Mouse (Mus musculus): ENCODE data around the gene Grap. TPM values are rescaled to one million over a fixed set of nuclear protein-coding genes. Genes with fewer than 3 reads are reported as not detected.

The Grap gene
- polyA plus RNA-seq, 1 experiment from 2014 or later, result 8.5 TPM

DNA sequence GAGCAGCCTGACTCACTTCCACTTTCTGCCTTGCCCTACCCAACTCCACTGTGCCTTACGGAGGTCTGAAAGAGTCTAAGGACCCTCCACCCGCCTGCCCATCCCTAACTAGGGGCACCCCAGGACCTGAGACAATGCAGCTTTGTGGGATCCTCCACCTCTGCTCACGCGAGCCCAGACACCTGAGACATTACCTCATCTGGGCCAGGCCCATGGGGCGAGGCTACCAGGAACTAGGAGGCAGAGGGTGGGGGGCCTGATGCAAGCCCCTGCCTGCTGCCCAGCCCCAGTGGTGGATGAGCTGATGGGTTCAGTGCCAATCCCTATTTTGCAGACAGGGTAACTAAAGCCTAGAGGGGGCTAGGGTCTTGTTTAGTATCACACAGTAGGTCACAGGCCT, 46.4 kb downstream of the Grap start:
- H3K4me1 ChIP-seq (ENCODE audit: control insufficient read depth, insufficient read depth, low read length), result peaks cover 14% of the 10 kb centered on the region
- no peaks in the 10 kb centered on the region for H3K27me3 ChIP-seq (ENCODE audit: control insufficient read depth, insufficient read depth, low read length)
- no peak overlapping the region for H3K9ac ChIP-seq (ENCODE audit: low read length)
- H3K4me3 ChIP-seq (ENCODE audit: low read depth, low read length), result no peak overlapping the region
- ATAC-seq (ENCODE audit: insufficient read depth, low FRiP score, low TSS enrichment) (no peak), DNase-seq (ENCODE audit: low spot score) (no peak)
- H3K4me2 ChIP-seq (ENCODE audit: low read depth), result no peak overlapping the region
- no peak overlapping the region for H3K27ac ChIP-seq (ENCODE audit: low read depth, low read length)
- H3K36me3 ChIP-seq (ENCODE audit: control insufficient read depth, insufficient read depth, low read length), result no peaks in the 10 kb centered on the region
- WGBS, result 80% methylated on average over 5 of the region's 5 CpGs
- H3K9me3 ChIP-seq (ENCODE audit: control insufficient read depth, low read length), result no peaks in the 10 kb centered on the region

DNA sequence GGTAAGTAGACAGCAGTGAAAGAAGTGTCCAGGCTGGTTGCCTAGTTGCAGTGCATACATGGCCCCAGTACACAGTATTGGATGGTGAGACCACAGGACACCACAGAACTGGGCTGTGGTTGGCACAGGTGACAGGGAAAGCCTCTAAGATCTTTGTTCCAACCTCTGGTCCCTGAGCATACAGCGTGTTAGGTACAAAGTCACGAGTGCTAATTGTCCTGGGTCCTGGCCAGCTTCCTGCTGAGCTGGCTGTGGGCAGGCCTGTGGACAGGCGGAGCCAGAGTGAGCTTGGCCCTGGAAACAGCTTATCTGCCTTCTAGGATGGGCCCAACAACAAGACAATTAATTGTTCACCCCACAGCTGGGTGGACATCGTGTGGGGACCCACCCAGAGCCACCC, 46.9 kb downstream of the Grap start:
- Histone ChIP-seq H3K27ac (ENCODE audit: low read depth, low read length) (no peak overlapping the region), H3K4me2 (ENCODE audit: low read depth) (no peak overlapping the region), H3K9ac (ENCODE audit: low read length) (no peak overlapping the region), H3K36me3 (ENCODE audit: control insufficient read depth, insufficient read depth, low read length) (no peaks in the 10 kb centered on the region; the same call in 1 of the 2 replicates), H3K4me1 (ENCODE audit: control insufficient read depth, insufficient read depth, low read length) (peaks cover 14% of the 10 kb centered on the region), H3K9me3 (ENCODE audit: control insufficient read depth, low read length) (no peaks in the 10 kb centered on the region), H3K4me3 (ENCODE audit: low read depth, low read length) (no peak overlapping the region), H3K27me3 (ENCODE audit: control insufficient read depth, insufficient read depth, low read length) (no peaks in the 10 kb centered on the region)
- ATAC-seq (ENCODE audit: insufficient read depth, low FRiP score, low TSS enrichment) (no peak), DNase-seq (ENCODE audit: low spot score) (no peak)
- 63% methylated on average over 4 of the region's 4 CpGs for whole genome bisulfite sequencing

DNA sequence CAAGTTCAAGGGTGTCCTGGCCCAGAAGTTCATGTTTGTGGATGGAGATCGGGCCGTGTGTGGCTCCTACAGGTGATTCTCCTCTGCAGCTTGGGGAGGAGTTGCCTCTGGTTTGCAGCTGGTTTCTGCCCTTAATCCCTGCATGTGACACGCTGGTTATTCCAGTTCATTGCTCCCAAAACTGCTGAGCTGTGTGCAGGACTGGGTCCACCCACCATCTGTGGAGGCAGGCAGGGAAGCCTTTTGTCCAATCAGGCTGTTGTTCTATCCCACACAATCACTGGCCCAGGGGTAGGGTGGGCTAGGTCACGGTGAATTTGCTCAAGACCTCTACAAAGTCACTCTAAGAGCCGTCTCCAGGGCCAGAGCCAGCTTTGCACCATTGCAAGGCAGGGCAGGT, 48.6 kb downstream of the Grap start:
- H3K4me3 ChIP-seq (ENCODE audit: low read depth, low read length), result no peak overlapping the region
- no peak for DNase-seq (ENCODE audit: low spot score)
- H3K9ac ChIP-seq (ENCODE audit: low read length), result no peak overlapping the region
- ATAC-seq (ENCODE audit: insufficient read depth, low FRiP score, low TSS enrichment), result no peak
- H3K27me3 ChIP-seq (ENCODE audit: control insufficient read depth, insufficient read depth, low read length), result no peaks in the 10 kb centered on the region
- H3K4me2 ChIP-seq (ENCODE audit: low read depth), result no peak overlapping the region
- no peaks in the 10 kb centered on the region for H3K9me3 ChIP-seq (ENCODE audit: control insufficient read depth, low read length)
- no peaks in the 10 kb centered on the region; the same call in 1 of the 2 replicates for H3K36me3 ChIP-seq (ENCODE audit: control insufficient read depth, insufficient read depth, low read length)
- H3K4me1 ChIP-seq (ENCODE audit: control insufficient read depth, insufficient read depth, low read length), result peaks cover 14% of the 10 kb centered on the region
- no peak overlapping the region for H3K27ac ChIP-seq (ENCODE audit: low read depth, low read length)
- WGBS, result 48% methylated on average over 5 of the region's 5 CpGs

DNA sequence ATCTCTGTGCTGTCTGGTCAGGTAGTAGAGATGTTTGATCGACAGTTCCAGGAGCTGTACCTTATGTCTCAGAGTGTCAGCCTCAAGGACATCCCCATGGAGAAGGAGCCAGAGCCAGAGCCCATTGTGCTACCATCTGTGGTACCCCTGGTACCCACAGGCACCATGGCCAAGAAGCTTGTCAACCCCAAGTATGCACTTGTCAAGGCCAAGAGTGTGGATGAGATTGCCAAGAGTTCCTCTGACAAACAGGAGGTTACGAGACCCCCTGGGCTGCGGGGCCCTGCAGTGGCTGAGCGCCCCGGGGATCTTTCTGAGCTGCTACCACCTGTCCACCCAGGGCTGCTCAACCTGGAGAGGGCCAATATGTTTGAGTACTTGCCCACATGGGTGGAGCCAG, 49.4 kb downstream of the Grap start:
- Histone ChIP-seq H3K27me3 (ENCODE audit: control insufficient read depth, insufficient read depth, low read length) (no peaks in the 10 kb centered on the region), H3K36me3 (ENCODE audit: control insufficient read depth, insufficient read depth, low read length) (no peaks in the 10 kb centered on the region; the same call in 1 of the 2 replicates), H3K4me2 (ENCODE audit: low read depth) (no peak overlapping the region), H3K27ac (ENCODE audit: low read depth, low read length) (no peak overlapping the region), H3K4me3 (ENCODE audit: low read depth, low read length) (no peak overlapping the region), H3K4me1 (ENCODE audit: control insufficient read depth, insufficient read depth, low read length) (peaks cover 14% of the 10 kb centered on the region), H3K9me3 (ENCODE audit: control insufficient read depth, low read length) (no peaks in the 10 kb centered on the region), H3K9ac (ENCODE audit: low read length) (no peak overlapping the region)
- WGBS, result 96% methylated on average over 5 of the region's 5 CpGs
- ATAC-seq (ENCODE audit: insufficient read depth, low FRiP score, low TSS enrichment) (no peak), DNase-seq (ENCODE audit: low spot score) (no peak)

DNA sequence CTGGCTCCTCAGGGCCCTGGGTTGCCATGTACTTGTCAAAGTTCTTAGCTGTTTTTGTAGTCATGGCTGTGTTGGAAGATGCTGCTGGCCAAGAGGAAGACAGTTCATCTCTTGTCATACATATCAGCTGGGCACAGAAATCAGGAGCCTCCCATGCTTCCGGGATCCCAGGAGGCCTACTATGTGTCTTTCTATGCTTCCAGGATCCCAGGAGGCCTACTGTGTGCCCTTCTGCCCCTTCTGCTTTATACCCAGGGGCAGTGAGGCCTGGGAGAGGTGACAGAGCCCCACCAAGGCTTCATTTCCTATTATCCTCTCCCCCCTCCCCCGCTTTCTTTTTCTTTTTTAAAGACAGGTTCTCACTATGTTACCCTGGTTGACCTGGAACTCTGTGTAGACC, 52.5 kb downstream of the Grap start:
- DNase-seq (ENCODE audit: low spot score) (no peak), ATAC-seq (ENCODE audit: insufficient read depth, low FRiP score, low TSS enrichment) (no peak)
- Histone ChIP-seq H3K9me3 (ENCODE audit: control insufficient read depth, low read length) (no peaks in the 10 kb centered on the region), H3K4me3 (ENCODE audit: low read depth, low read length) (no peak overlapping the region), H3K4me2 (ENCODE audit: low read depth) (no peak overlapping the region), H3K36me3 (ENCODE audit: control insufficient read depth, insufficient read depth, low read length) (no peaks in the 10 kb centered on the region; the same call in 1 of the 2 replicates), H3K27ac (ENCODE audit: low read depth, low read length) (no peak overlapping the region), H3K4me1 (ENCODE audit: control insufficient read depth, insufficient read depth, low read length) (peaks cover 11% of the 10 kb centered on the region), H3K27me3 (ENCODE audit: control insufficient read depth, insufficient read depth, low read length) (no peaks in the 10 kb centered on the region), H3K9ac (ENCODE audit: low read length) (no peak overlapping the region)
- WGBS, result 90% methylated on average over 2 of the region's 2 CpGs

DNA sequence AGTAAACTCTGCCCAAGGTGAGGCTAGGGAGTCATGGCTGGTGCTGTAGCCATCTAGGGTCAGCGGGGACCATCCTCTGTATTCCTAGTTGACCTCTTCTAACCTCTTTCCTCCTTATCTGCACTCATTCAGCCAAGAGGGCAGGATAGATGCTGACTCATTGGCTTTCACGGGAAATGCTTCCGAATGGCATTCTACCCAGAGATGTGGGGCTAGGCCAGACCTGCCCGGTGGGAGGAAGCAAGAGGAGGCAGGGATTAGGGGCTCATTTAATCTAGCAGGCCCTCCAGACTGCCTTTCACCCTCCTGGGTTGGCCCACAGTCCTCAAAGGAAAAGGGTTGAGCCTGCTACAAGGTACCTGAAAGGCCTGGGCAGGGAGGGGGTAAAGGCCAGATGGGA, 53.2 kb downstream of the Grap start:
- no peaks in the 10 kb centered on the region for H3K27me3 ChIP-seq (ENCODE audit: control insufficient read depth, insufficient read depth, low read length)
- H3K4me1 ChIP-seq (ENCODE audit: control insufficient read depth, insufficient read depth, low read length), result peaks cover 6% of the 10 kb centered on the region; the same call in 1 of the 2 replicates
- no peak for DNase-seq (ENCODE audit: low spot score)
- no peak overlapping the region for H3K27ac ChIP-seq (ENCODE audit: low read depth, low read length)
- H3K36me3 ChIP-seq (ENCODE audit: control insufficient read depth, insufficient read depth, low read length), result no peaks in the 10 kb centered on the region; the same call in 1 of the 2 replicates
- 82% methylated on average over 4 of the region's 4 CpGs for WGBS
- no peak overlapping the region for H3K4me2 ChIP-seq (ENCODE audit: low read depth)
- no peak overlapping the region for H3K4me3 ChIP-seq (ENCODE audit: low read depth, low read length)
- no peak overlapping the region; the same call in 1 of the 2 replicates for H3K9ac ChIP-seq (ENCODE audit: low read length)
- ATAC-seq (ENCODE audit: insufficient read depth, low FRiP score, low TSS enrichment), result no peak
- no peaks in the 10 kb centered on the region for H3K9me3 ChIP-seq (ENCODE audit: control insufficient read depth, low read length)

DNA sequence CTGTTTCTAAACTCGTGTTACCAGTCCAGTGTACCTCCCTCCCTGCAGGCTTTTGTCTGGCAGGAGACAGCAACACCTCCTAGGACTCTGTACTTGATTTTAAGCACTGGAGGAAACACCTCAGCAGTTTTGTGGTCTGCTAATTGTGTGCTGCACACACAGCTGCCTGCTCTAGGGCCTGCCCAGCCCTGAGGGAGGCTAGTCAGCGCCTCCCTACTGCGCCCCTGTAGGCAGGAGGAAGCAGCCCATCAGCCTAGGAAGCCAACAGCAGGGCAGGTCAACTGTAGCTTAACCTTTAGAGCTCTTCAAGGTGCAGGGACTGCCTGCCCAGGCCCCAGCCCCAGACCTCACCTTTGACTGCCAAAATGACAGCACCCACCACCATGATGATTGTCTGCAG, 55.9 kb downstream of the Grap start:
- DNase-seq (ENCODE audit: low spot score), result no peak
- no peaks in the 10 kb centered on the region for H3K9me3 ChIP-seq (ENCODE audit: control insufficient read depth, low read length)
- no peak overlapping the region for H3K9ac ChIP-seq (ENCODE audit: low read length)
- no peaks in the 10 kb centered on the region for H3K27me3 ChIP-seq (ENCODE audit: control insufficient read depth, insufficient read depth, low read length)
- no peak overlapping the region for H3K4me2 ChIP-seq (ENCODE audit: low read depth)
- H3K27ac ChIP-seq (ENCODE audit: low read depth, low read length), result no peak overlapping the region
- no peaks in the 10 kb centered on the region for H3K4me1 ChIP-seq (ENCODE audit: control insufficient read depth, insufficient read depth, low read length)
- no peak overlapping the region for H3K4me3 ChIP-seq (ENCODE audit: low read depth, low read length)
- H3K36me3 ChIP-seq (ENCODE audit: control insufficient read depth, insufficient read depth, low read length), result no peaks in the 10 kb centered on the region; the same call in 1 of the 2 replicates
- WGBS, result 68% methylated on average over 3 of the region's 3 CpGs
- no peak for ATAC-seq (ENCODE audit: insufficient read depth, low FRiP score, low TSS enrichment)

DNA sequence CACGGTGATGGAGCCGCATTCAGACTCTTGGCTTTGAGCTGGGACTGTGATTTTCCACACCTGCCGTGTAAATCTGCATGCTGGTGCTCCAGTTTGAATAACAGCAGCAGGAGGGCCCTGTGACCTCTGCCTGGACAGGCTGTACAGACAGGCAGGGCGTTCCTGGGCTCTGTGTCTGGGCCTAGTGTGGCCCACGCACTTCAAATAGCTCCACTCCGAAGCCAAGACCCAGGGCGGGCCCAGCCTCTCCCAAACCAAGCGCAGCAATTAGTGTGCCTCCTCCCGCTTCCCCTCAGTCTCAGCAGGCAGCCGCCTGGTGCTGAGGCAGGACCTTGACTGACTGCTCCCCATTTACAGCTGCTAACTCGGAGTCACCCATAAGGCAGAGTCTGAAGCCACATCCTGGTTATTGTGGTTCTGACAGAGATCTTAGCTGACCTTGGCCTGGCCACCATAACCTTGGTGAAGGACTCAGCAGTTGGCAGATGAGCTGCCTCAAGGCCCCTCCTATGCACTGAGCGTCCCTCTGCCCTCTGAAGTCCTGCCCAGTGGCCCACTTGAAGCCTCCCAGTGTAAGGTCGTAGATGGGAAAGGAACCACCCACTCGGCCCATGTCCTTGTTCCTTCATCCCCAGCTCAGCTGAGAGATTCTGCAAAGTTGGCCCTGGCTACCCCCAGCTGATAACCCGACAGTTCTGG, 60.2 kb downstream of the Grap start:
- WGBS, result 44% methylated on average over 15 of the region's 15 CpGs

More for the DNA sequence above, 60.2 kb downstream of the Grap start:
- DNase-seq (ENCODE audit: low spot score) (no peak), ATAC-seq (ENCODE audit: insufficient read depth, low FRiP score, low TSS enrichment) (no peak)
- Histone ChIP-seq H3K27ac (ENCODE audit: low read depth, low read length) (no peak overlapping the region), H3K9ac (ENCODE audit: low read length) (no peak overlapping the region), H3K9me3 (ENCODE audit: control insufficient read depth, low read length) (no peaks in the 10 kb centered on the region), H3K27me3 (ENCODE audit: control insufficient read depth, insufficient read depth, low read length) (no peaks in the 10 kb centered on the region), H3K4me1 (ENCODE audit: control insufficient read depth, insufficient read depth, low read length) (no peaks in the 10 kb centered on the region), H3K36me3 (ENCODE audit: control insufficient read depth, insufficient read depth, low read length) (no peaks in the 10 kb centered on the region), H3K4me3 (ENCODE audit: low read depth, low read length) (no peak overlapping the region), H3K4me2 (ENCODE audit: low read depth) (no peak overlapping the region)
